In the genomic region with DNA sequence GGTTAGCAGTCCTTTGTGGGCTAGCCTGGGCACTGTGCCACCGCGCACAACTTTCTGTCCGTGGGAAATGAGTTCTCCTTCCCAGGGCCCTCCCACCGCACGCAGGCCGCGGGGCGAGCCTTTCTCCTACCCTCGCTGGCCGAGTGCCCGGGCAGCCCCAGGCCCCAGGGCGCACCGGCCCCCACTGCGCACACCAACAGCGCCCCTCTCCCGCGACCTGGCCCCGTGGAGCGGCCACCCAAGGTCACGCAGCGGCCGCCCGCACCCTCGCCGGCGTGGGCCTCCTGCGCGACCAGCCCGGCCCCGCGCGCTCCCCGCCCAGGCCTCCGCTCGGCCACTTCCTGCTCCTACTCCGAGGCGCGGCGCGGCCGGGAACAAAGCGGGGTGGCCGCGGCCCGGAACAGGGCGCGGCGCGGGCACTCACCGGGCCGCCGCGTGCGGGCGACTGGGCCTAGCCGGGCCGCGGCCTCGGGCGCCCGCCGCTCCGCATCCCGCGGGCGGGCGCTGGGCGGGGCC, we compare ENCODE assay signal across 8 mouse cellular contexts. TPM values are rescaled to one million over a fixed set of nuclear protein-coding genes. Genes with fewer than 3 reads are reported as not detected.
DNase-seq lines count a peak whose midpoint lies in the region; ATAC-seq and TF ChIP-seq lines count a peak whose summit lies in the region.

No protein-coding gene starts in this region.

- peaks cover 59% of the 10 kb centered on the region for H3K4me1 ChIP-seq in erythroblast, embryonic 14.5 days (ENCODE audit: control insufficient read depth)
- H3K4me1 ChIP-seq in CH12.LX (ENCODE audit: control insufficient read depth in 1 of 2, insufficient read depth in 2 of 2) = peaks cover 19 to 61% of the 10 kb centered on the region in 2 experiments
- peaks cover 16% of the 10 kb centered on the region for H3K4me1 ChIP-seq in embryonic facial prominence, embryonic 11.5 days (ENCODE audit: control insufficient read depth, insufficient read depth, low read length)
- peaks cover 16% of the 10 kb centered on the region for H3K4me1 ChIP-seq in hindbrain, embryonic 11.5 days (replicated peaks; ENCODE audit: control insufficient read depth, insufficient read depth, low read length)
- peaks cover 31% of the 10 kb centered on the region for H3K4me1 ChIP-seq in limb, embryonic 14.5 days (ENCODE audit: control insufficient read depth, insufficient read depth, low read length)
- H3K4me1 ChIP-seq in midbrain, embryonic 16.5 days (ENCODE audit: control insufficient read depth, insufficient read depth, low read length) = peaks cover 30% of the 10 kb centered on the region

- TF ChIP-seq POLR2A in CH12.LX (IDR thresholded peaks at IDR 0.05; ENCODE audit: low read depth, low read length) = no peak
- no peak for TF ChIP-seq POLR2A in limb, embryonic 14.5 days (IDR thresholded peaks at IDR 0.05; ENCODE audit: borderline replicate concordance, extremely low read depth, insufficient read depth, insufficient read length)

- H3K9ac ChIP-seq in CH12.LX (ENCODE audit: insufficient read depth, low read depth) = peak overlapping the region; percentile 91
- H3K9ac ChIP-seq in embryonic facial prominence, embryonic 11.5 days (replicated peaks; ENCODE audit: low read length) = peak overlapping the region; percentile 99
- peak overlapping the region; percentile 100 for H3K9ac ChIP-seq in hindbrain, embryonic 11.5 days (ENCODE audit: low read depth, low read length)
- H3K9ac ChIP-seq in limb, embryonic 14.5 days (ENCODE audit: low read depth, low read length, severe bottlenecking) = peak overlapping the region; percentile 99
- peak overlapping the region; percentile 96 for H3K9ac ChIP-seq in midbrain, embryonic 16.5 days (ENCODE audit: low read depth, low read length)

- dilution Hi-C loops in CH12.LX (cut with MboI; ENCODE audit: extremely low pct_ligation_motif_present, extremely low pct_unique_long_range_greater_than_20kb, low sequenced_read_pairs) = no loop called here

- peak overlapping the region; percentile 83 for H3K4me3 ChIP-seq in erythroblast, embryonic 14.5 days (replicated peaks)
- H3K4me3 ChIP-seq in CH12.LX (replicated peaks in 1 of 3; ENCODE audit: low read depth in 2 of 3, low read length in 2 of 3, poor library complexity in 1 of 3) = peak overlapping the region; percentile 76 to 99 (median 91)
- peak overlapping the region; percentile 94 for H3K4me3 ChIP-seq in embryonic facial prominence, embryonic 11.5 days (ENCODE audit: low read depth, low read length)
- peak overlapping the region; percentile 98 for H3K4me3 ChIP-seq in hindbrain, embryonic 11.5 days (ENCODE audit: low read depth, low read length)
- H3K4me3 ChIP-seq in limb, embryonic 14.5 days (replicated peaks; ENCODE audit: low read length) = peak overlapping the region; percentile 99
- H3K4me3 ChIP-seq in midbrain, embryonic 16.5 days (ENCODE audit: low read depth, low read length) = peak overlapping the region; percentile 97

- peak overlapping the region; percentile 76 for H3K27ac ChIP-seq in CH12.LX (ENCODE audit: insufficient read depth, low read depth)
- H3K27ac ChIP-seq in embryonic facial prominence, embryonic 11.5 days (replicated peaks; ENCODE audit: low read depth, low read length) = peak overlapping the region; percentile 88
- peak overlapping the region; percentile 95 for H3K27ac ChIP-seq in hindbrain, embryonic 11.5 days (ENCODE audit: low read depth, low read length)
- peak overlapping the region; percentile 93 for H3K27ac ChIP-seq in limb, embryonic 14.5 days (replicated peaks; ENCODE audit: low read depth, low read length)
- peak overlapping the region; percentile 91 for H3K27ac ChIP-seq in midbrain, embryonic 16.5 days (ENCODE audit: low read length)

- under 1% methylated on average over 56 of the region's 68 CpGs for WGBS in embryonic facial prominence, embryonic 11.5 days
- 0% methylated on average over 36 of the region's 68 CpGs for WGBS in hindbrain, embryonic 11.5 days
- WGBS in limb, embryonic 14.5 days = 0% methylated on average over 27 of the region's 68 CpGs
- under 1% methylated on average over 48 of the region's 68 CpGs for WGBS in midbrain, embryonic 16.5 days

- no peak for TF ChIP-seq EP300 in CH12.LX (IDR thresholded peaks at IDR 0.05; ENCODE audit: low read length)

- no peak for ATAC-seq in erythroblast, adult 5-6 weeks (replicated peaks; ENCODE audit: low FRiP score, poor library complexity, severe bottlenecking)
- no peak for ATAC-seq in embryonic facial prominence, embryonic 11.5 days (replicated peaks; ENCODE audit: insufficient number of reproducible peaks, low FRiP score, low TSS enrichment, low read depth)
- no peak for ATAC-seq in hindbrain, embryonic 11.5 days (ENCODE audit: low FRiP score)
- peak; percentile 11; the same call in 1 of the 2 replicates for ATAC-seq in limb, embryonic 14.5 days (ENCODE audit: low FRiP score, low read depth)
- ATAC-seq in midbrain, embryonic 16.5 days = peak; percentile 23

- no peak for DNase-seq in CH12.LX (ENCODE audit: extremely low read depth)
- peak; percentile 36 for DNase-seq in embryonic facial prominence, embryonic 11.5 days (ENCODE audit: low spot score)
- peak; percentile 59 for DNase-seq in hindbrain, embryonic 11.5 days (ENCODE audit: low spot score)
- DNase-seq in limb, embryonic 14.5 days (ENCODE audit: low spot score) = peak; percentile 44
- peak; percentile 39 for DNase-seq in urinary bladder, postnatal 25 days (ENCODE audit: low spot score)

- in situ Hi-C loops in CH12.LX (cut with MboI; ENCODE audit: low pct_ligation_motif_present, low pct_unique_long_range_greater_than_20kb, low sequenced_read_pairs) = no loop called here

- H3K9me3 ChIP-seq in erythroblast, embryonic 14.5 days (ENCODE audit: control insufficient read depth, low read length) = peaks cover 6% of the 10 kb centered on the region; the same call in 1 of the 2 replicates
- no peaks in the 10 kb centered on the region for H3K9me3 ChIP-seq in CH12.LX (replicated peaks; ENCODE audit: low read length)
- no peaks in the 10 kb centered on the region for H3K9me3 ChIP-seq in embryonic facial prominence, embryonic 11.5 days (replicated peaks; ENCODE audit: control insufficient read depth, low read length)
- H3K9me3 ChIP-seq in hindbrain, embryonic 11.5 days (ENCODE audit: control insufficient read depth, low read length) = no peaks in the 10 kb centered on the region
- H3K9me3 ChIP-seq in limb, embryonic 14.5 days (ENCODE audit: control insufficient read depth, low read length) = no peaks in the 10 kb centered on the region
- H3K9me3 ChIP-seq in midbrain, embryonic 16.5 days (replicated peaks; ENCODE audit: control insufficient read depth, low read length, poor library complexity, severe bottlenecking) = no peaks in the 10 kb centered on the region

- H3K79me2 ChIP-seq in CH12.LX (replicated peaks; ENCODE audit: control insufficient read depth, extremely low read depth, insufficient read depth, poor library complexity, severe bottlenecking) = peaks cover 28% of the 10 kb centered on the region

- no peak for TF ChIP-seq RAD21 in CH12.LX (IDR thresholded peaks at IDR 0.05; ENCODE audit: low read depth, low read length)

- peak overlapping the region; percentile 47; the same call in 1 of the 2 replicates for H3K4me2 ChIP-seq in CH12.LX (ENCODE audit: insufficient read depth, low read depth, poor library complexity, severe bottlenecking)
- peak overlapping the region; percentile 89 for H3K4me2 ChIP-seq in embryonic facial prominence, embryonic 11.5 days (ENCODE audit: low read depth, low read length)
- peak overlapping the region; percentile 81 for H3K4me2 ChIP-seq in hindbrain, embryonic 11.5 days (replicated peaks; ENCODE audit: low read depth, low read length)
- H3K4me2 ChIP-seq in limb, embryonic 14.5 days (replicated peaks; ENCODE audit: low read depth, low read length, severe bottlenecking) = peak overlapping the region; percentile 94
- H3K4me2 ChIP-seq in midbrain, embryonic 16.5 days (ENCODE audit: low read length) = peak overlapping the region; percentile 92

- no peak for TF ChIP-seq CTCF in CH12.LX (conservative IDR thresholded peaks at IDR 0.05 in 1 of 2, IDR thresholded peaks at IDR 0.05 in 1 of 2; ENCODE audit: low read depth in 2 of 2, low read length in 2 of 2)

- peaks cover 35% of the 10 kb centered on the region for H3K36me3 ChIP-seq in erythroblast, embryonic 14.5 days (ENCODE audit: control insufficient read depth)
- peaks cover 29 to 38% of the 10 kb centered on the region in 2 experiments for H3K36me3 ChIP-seq in CH12.LX (replicated peaks in 1 of 2; ENCODE audit: control insufficient read depth in 1 of 2, insufficient read depth in 1 of 2, low read length in 1 of 2)
- peaks cover 14% of the 10 kb centered on the region for H3K36me3 ChIP-seq in embryonic facial prominence, embryonic 11.5 days (replicated peaks; ENCODE audit: control insufficient read depth, insufficient read depth, low read depth, low read length)
- H3K36me3 ChIP-seq in hindbrain, embryonic 11.5 days (ENCODE audit: control insufficient read depth, insufficient read depth, low read length) = peaks cover 13% of the 10 kb centered on the region; the same call in 1 of the 2 replicates
- H3K36me3 ChIP-seq in limb, embryonic 14.5 days (ENCODE audit: control insufficient read depth, insufficient read depth, low read length) = peaks cover 34% of the 10 kb centered on the region
- peaks cover 7% of the 10 kb centered on the region; the same call in 1 of the 2 replicates for H3K36me3 ChIP-seq in midbrain, embryonic 16.5 days (ENCODE audit: control insufficient read depth, insufficient read depth, low read length)

- peaks cover 28% of the 10 kb centered on the region for H3K27me3 ChIP-seq in erythroblast, embryonic 14.5 days (ENCODE audit: control insufficient read depth)
- H3K27me3 ChIP-seq in CH12.LX (replicated peaks) = peaks cover 27% of the 10 kb centered on the region
- peaks cover 11% of the 10 kb centered on the region for H3K27me3 ChIP-seq in embryonic facial prominence, embryonic 11.5 days (ENCODE audit: control insufficient read depth, insufficient read depth, low read length)
- 0 out of 2 replicates have a peak, but pooled peaks cover 2% of the 10 kb centered on the region for H3K27me3 ChIP-seq in hindbrain, embryonic 11.5 days (ENCODE audit: control insufficient read depth, insufficient read depth, low read length)
- H3K27me3 ChIP-seq in limb, embryonic 14.5 days (ENCODE audit: control insufficient read depth, insufficient read depth, low read length) = peaks cover 7% of the 10 kb centered on the region; the same call in 1 of the 2 replicates
- H3K27me3 ChIP-seq in midbrain, embryonic 16.5 days (ENCODE audit: control insufficient read depth, insufficient read depth, low read depth, low read length) = peaks cover 10% of the 10 kb centered on the region

RNA-seq across cellular contexts. Expression of a gene that starts 1.1 kb away (rescaled TPM):
- 15.1 and 15.2 TPM in 2 replicates for polyA plus RNA-seq in erythroblast, embryonic 14.5 days (2012)
- 20.9 and 30.7 TPM in 2 replicates for total RNA-seq in erythroblast, adult 5-6 weeks (2015; ENCODE audit: low replicate concordance)
- total RNA-seq in erythroblast, adult 5-6 weeks (2017; ENCODE audit: low replicate concordance) = 25.1 and 26.3 TPM in 2 replicates
- 66.6 and 79.9 TPM in 2 replicates for total RNA-seq in CH12.LX (2012; rRNA removed)
- 69.8 and 74.4 TPM in 2 replicates for total RNA-seq in CH12.LX (2014; rRNA removed)
- 144 and 178 TPM in 2 replicates for polyA plus RNA-seq in CH12.LX (2012; ENCODE audit: insufficient read length, low read depth)
- 68.3 and 99.2 TPM in 2 replicates for polyA plus RNA-seq in embryonic facial prominence, embryonic 11.5 days (2014; fragmentation: Nextera tagmentation; extraction: Ambion mirVana)
- polyA plus RNA-seq in hindbrain, embryonic 11.5 days (2014; fragmentation: Nextera tagmentation; extraction: Ambion mirVana) = 50.8 and 76.5 TPM in 2 replicates
- polyA plus RNA-seq in limb, embryonic 14.5 days (2012; rRNA removed) = 305 and 332 TPM in 2 replicates
- 148 and 181 TPM in 2 replicates for polyA plus RNA-seq in limb, embryonic 14.5 days (2014; fragmentation: Nextera tagmentation; extraction: Ambion mirVana)
- polyA plus RNA-seq in midbrain, embryonic 16.5 days (2015; fragmentation: Nextera tagmentation; extraction: Ambion mirVana) = 58.7 and 60.4 TPM in 2 replicates

RNA-seq across cellular contexts. Expression of a gene that starts 5.0 kb away (rescaled TPM):
- polyA plus RNA-seq in erythroblast, embryonic 14.5 days (2012) = 0.02 TPM in 1 of 2 replicates, not detected in the other
- 2.3 TPM in 1 of 2 replicates, not detected in the other for total RNA-seq in erythroblast, adult 5-6 weeks (2015; ENCODE audit: low replicate concordance)
- total RNA-seq in erythroblast, adult 5-6 weeks (2017; ENCODE audit: low replicate concordance) = 0.42 and 1.2 TPM in 2 replicates
- total RNA-seq in CH12.LX (2012; rRNA removed) (0.30 and 0.63 TPM in 2 replicates), CH12.LX (2014; rRNA removed) (not detected in 2 replicates)
- 0.08 and 0.11 TPM in 2 replicates for polyA plus RNA-seq in CH12.LX (2012; ENCODE audit: insufficient read length, low read depth)
- polyA plus RNA-seq in embryonic facial prominence, embryonic 11.5 days (2014; fragmentation: Nextera tagmentation; extraction: Ambion mirVana) = 2.3 and 2.6 TPM in 2 replicates
- polyA plus RNA-seq in hindbrain, embryonic 11.5 days (2014; fragmentation: Nextera tagmentation; extraction: Ambion mirVana) = 4.3 and 7.0 TPM in 2 replicates
- polyA plus RNA-seq in limb, embryonic 14.5 days (2012; rRNA removed) = 2.5 and 3.3 TPM in 2 replicates
- 1.9 and 2.5 TPM in 2 replicates for polyA plus RNA-seq in limb, embryonic 14.5 days (2014; fragmentation: Nextera tagmentation; extraction: Ambion mirVana)
- 0.73 and 1.2 TPM in 2 replicates for polyA plus RNA-seq in midbrain, embryonic 16.5 days (2015; fragmentation: Nextera tagmentation; extraction: Ambion mirVana)

RNA-seq across cellular contexts. Expression of a gene that starts 29.2 kb away (rescaled TPM):
- 20.4 and 20.6 TPM in 2 replicates for polyA plus RNA-seq in erythroblast, embryonic 14.5 days (2012)
- total RNA-seq in erythroblast, adult 5-6 weeks (2015; ENCODE audit: low replicate concordance) = 45.0 and 45.4 TPM in 2 replicates
- total RNA-seq in erythroblast, adult 5-6 weeks (2017; ENCODE audit: low replicate concordance) = 65.9 and 114 TPM in 2 replicates
- total RNA-seq in CH12.LX (2012; rRNA removed) (137 and 149 TPM in 2 replicates), CH12.LX (2014; rRNA removed) (78.1 and 81.9 TPM in 2 replicates)
- 135 and 158 TPM in 2 replicates for polyA plus RNA-seq in CH12.LX (2012; ENCODE audit: insufficient read length, low read depth)
- polyA plus RNA-seq in embryonic facial prominence, embryonic 11.5 days (2014; fragmentation: Nextera tagmentation; extraction: Ambion mirVana) = 222 and 241 TPM in 2 replicates
- polyA plus RNA-seq in hindbrain, embryonic 11.5 days (2014; fragmentation: Nextera tagmentation; extraction: Ambion mirVana) = 178 and 182 TPM in 2 replicates
- polyA plus RNA-seq in limb, embryonic 14.5 days (2012; rRNA removed) = 179 and 184 TPM in 2 replicates
- 282 and 284 TPM in 2 replicates for polyA plus RNA-seq in limb, embryonic 14.5 days (2014; fragmentation: Nextera tagmentation; extraction: Ambion mirVana)
- 41.7 and 44.1 TPM in 2 replicates for polyA plus RNA-seq in midbrain, embryonic 16.5 days (2015; fragmentation: Nextera tagmentation; extraction: Ambion mirVana)

RNA-seq across cellular contexts. Expression of a gene that starts 46.6 kb away (rescaled TPM):
- 0.02 and 0.04 TPM in 2 replicates for polyA plus RNA-seq in erythroblast, embryonic 14.5 days (2012)
- not detected in 2 replicates for total RNA-seq in erythroblast, adult 5-6 weeks (2015; ENCODE audit: low replicate concordance)
- 0.51 TPM in 1 of 2 replicates, not detected in the other for total RNA-seq in erythroblast, adult 5-6 weeks (2017; ENCODE audit: low replicate concordance)
- total RNA-seq in CH12.LX (2012; rRNA removed) (30.6 and 39.1 TPM in 2 replicates), CH12.LX (2014; rRNA removed) (44.4 and 48.1 TPM in 2 replicates)
- polyA plus RNA-seq in CH12.LX (2012; ENCODE audit: insufficient read length, low read depth) = 44.4 and 63.1 TPM in 2 replicates
- polyA plus RNA-seq in embryonic facial prominence, embryonic 11.5 days (2014; fragmentation: Nextera tagmentation; extraction: Ambion mirVana) = 5.3 and 8.0 TPM in 2 replicates
- polyA plus RNA-seq in hindbrain, embryonic 11.5 days (2014; fragmentation: Nextera tagmentation; extraction: Ambion mirVana) = 8.5 and 8.7 TPM in 2 replicates
- polyA plus RNA-seq in limb, embryonic 14.5 days (2012; rRNA removed) = 30.1 and 36.9 TPM in 2 replicates
- 21.3 and 23.6 TPM in 2 replicates for polyA plus RNA-seq in limb, embryonic 14.5 days (2014; fragmentation: Nextera tagmentation; extraction: Ambion mirVana)
- polyA plus RNA-seq in midbrain, embryonic 16.5 days (2015; fragmentation: Nextera tagmentation; extraction: Ambion mirVana) = 36.0 and 39.4 TPM in 2 replicates

RNA-seq across cellular contexts. Expression of a gene that starts 53.8 kb away (rescaled TPM):
- 0.28 and 0.74 TPM in 2 replicates for polyA plus RNA-seq in erythroblast, embryonic 14.5 days (2012)
- 20.5 and 32.3 TPM in 2 replicates for total RNA-seq in erythroblast, adult 5-6 weeks (2015; ENCODE audit: low replicate concordance)
- 23.8 and 24.4 TPM in 2 replicates for total RNA-seq in erythroblast, adult 5-6 weeks (2017; ENCODE audit: low replicate concordance)
- total RNA-seq in CH12.LX (2012; rRNA removed) (9.4 and 10.7 TPM in 2 replicates), CH12.LX (2014; rRNA removed) (10.2 and 11.8 TPM in 2 replicates)
- 29.4 and 37.1 TPM in 2 replicates for polyA plus RNA-seq in CH12.LX (2012; ENCODE audit: insufficient read length, low read depth)
- 4.0 and 4.2 TPM in 2 replicates for polyA plus RNA-seq in embryonic facial prominence, embryonic 11.5 days (2014; fragmentation: Nextera tagmentation; extraction: Ambion mirVana)
- polyA plus RNA-seq in hindbrain, embryonic 11.5 days (2014; fragmentation: Nextera tagmentation; extraction: Ambion mirVana) = 2.1 and 2.6 TPM in 2 replicates
- polyA plus RNA-seq in limb, embryonic 14.5 days (2012; rRNA removed) = 11.8 and 18.9 TPM in 2 replicates
- 13.3 and 15.0 TPM in 2 replicates for polyA plus RNA-seq in limb, embryonic 14.5 days (2014; fragmentation: Nextera tagmentation; extraction: Ambion mirVana)
- 4.0 and 4.2 TPM in 2 replicates for polyA plus RNA-seq in midbrain, embryonic 16.5 days (2015; fragmentation: Nextera tagmentation; extraction: Ambion mirVana)

Comparison
In these comparisons a context has a peak if more than half of its experiments do, and no peak if none do; other contexts are left out.
1. ATAC-seq: peak in limb, embryonic 14.5 days (single experiment) and midbrain, embryonic 16.5 days (single experiment); none in erythroblast, adult 5-6 weeks (single experiment), embryonic facial prominence, embryonic 11.5 days (single experiment) and hindbrain, embryonic 11.5 days (single experiment).
2. Peak in every context shown above with its lines, with median percentiles within 50 percentile points of each other: H3K4me3 ChIP-seq, H3K27ac ChIP-seq, H3K4me2 ChIP-seq and H3K9ac ChIP-seq.